Mouse (Mus musculus) forebrain, embryonic 11.5 days (tissue): Measurements from ENCODE around the gene Gm4969. TPM values are rescaled to one million over a fixed set of nuclear protein-coding genes. Genes with fewer than 3 reads are reported as not detected.

Source experiments
- ATAC-seq: fragments of 200-750 bp; cut with Nextera tagmentation; replicated peaks from 2 replicates; pipeline ENCODE4 v1.8.0; 2017; ENCODE audit warnings: moderate TSS enrichment; ENCODE audit not compliant: low FRiP score
- DNase-seq: peaks from one replicate; pipeline ENCODE4 v3.0.0-alpha.2; 2017; ENCODE audit warnings: low spot score
- H3K27ac ChIP-seq: fragments of 300-500 bp; sonication (generic); 2 replicates; pipeline ENCODE4 v1.5.1; 2014; ENCODE audit warnings: low read depth, low read length
- H3K27me3 ChIP-seq: fragments of 300-500 bp; sonication (generic); 2 replicates; pipeline ENCODE4 v1.6.1; 2014; ENCODE audit warnings: mild to moderate bottlenecking, low read length, mixed read lengths; ENCODE audit not compliant: control insufficient read depth, insufficient read depth
- H3K36me3 ChIP-seq: fragments of 300-500 bp; sonication (generic); 2 replicates; pipeline ENCODE4 v1.6.1; 2014; ENCODE audit warnings: mild to moderate bottlenecking, low read length, moderate library complexity, mixed read lengths; ENCODE audit not compliant: control insufficient read depth, insufficient read depth
- H3K4me1 ChIP-seq: fragments of 300-500 bp; sonication (generic); replicated peaks from 2 replicates; pipeline ENCODE4 v1.6.1; 2014; ENCODE audit warnings: low read length, mixed read lengths; ENCODE audit not compliant: control insufficient read depth, insufficient read depth
- H3K4me2 ChIP-seq: fragments of 300-500 bp; sonication (generic); 2 replicates; pipeline ENCODE4 v1.6.1; 2014; ENCODE audit warnings: low read depth, mild to moderate bottlenecking, low read length, moderate library complexity, mixed read lengths; ENCODE audit not compliant: severe bottlenecking
- H3K4me3 ChIP-seq: fragments of 300-500 bp; sonication (generic); 2 replicates; pipeline ENCODE4 v1.5.1; 2014; ENCODE audit warnings: low read depth, low read length
- H3K9ac ChIP-seq: fragments of 300-500 bp; sonication (generic); 2 replicates; pipeline ENCODE4 v1.6.1; 2014; ENCODE audit warnings: low read length
- H3K9me3 ChIP-seq: fragments of 300-500 bp; sonication (generic); 2 replicates; pipeline ENCODE4 v1.6.1; 2016; ENCODE audit warnings: low read length, mixed read lengths; ENCODE audit not compliant: control insufficient read depth
- WGBS: fragments of 180-500 bp; shearing (Covaris S2); extraction: QIAGEN DNeasy Blood & Tissue Kit; methylation state at CpG from one replicate; pipeline ENCODE4 v1.1.7; 2014; 5-methylcytosine and 5-hydroxymethylcytosine counted together
- polyA plus RNA-seq: library from polyadenylated mRNA; unstranded; fragments of >200 nt; fragmentation: Nextera tagmentation; extraction: Ambion mirVana; gene quantifications from 2 replicates; pipeline ENCODE4 v1.2.1, GENCODE M21; 2014

Gm4969 gene
- polyA plus RNA-seq, 1 experiment from 2014 or later, result 1.2 TPM

DNA sequence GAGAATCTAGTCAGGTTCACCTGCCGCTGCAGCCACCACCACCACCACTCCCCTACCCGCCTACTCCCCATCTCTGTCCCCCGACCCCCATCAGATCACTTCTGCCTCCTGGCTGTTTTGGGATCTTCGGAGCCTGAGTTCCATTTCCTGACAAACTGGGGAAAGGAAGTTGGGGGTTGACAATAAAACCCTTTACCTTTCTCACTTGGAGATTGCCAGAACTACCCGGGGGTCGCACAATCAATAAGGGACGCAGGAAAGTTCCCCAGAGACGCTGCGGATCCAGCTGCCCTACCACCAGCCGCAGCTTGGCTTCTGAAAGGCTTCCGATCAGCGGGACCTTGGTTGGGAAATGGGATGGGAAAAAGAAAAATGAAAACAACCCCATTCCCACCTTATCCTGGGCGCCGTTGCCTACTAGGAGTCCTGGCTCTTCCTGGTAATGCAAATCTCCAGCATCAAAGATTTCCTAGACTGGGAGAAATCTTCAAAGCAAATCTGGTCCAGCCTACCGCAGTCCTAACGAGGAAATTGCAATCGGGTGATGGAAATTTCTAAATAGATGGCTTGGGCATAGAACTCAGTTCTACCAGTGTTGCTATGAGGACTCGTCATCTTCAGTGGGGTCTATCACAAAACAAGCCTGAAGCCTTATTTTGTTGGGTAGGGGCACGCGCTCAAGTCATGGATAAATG is 30.2 kb upstream of the Gm4969 start:
- no peaks in the 10 kb centered on the region for H3K27me3 ChIP-seq
- H3K4me3 ChIP-seq, result peak overlapping the region; percentile 52
- WGBS, result 19% methylated on average over 20 of the region's 20 CpGs
- H3K4me1 ChIP-seq, result peaks cover 15% of the 10 kb centered on the region
- peak overlapping the region; percentile 66 for H3K9ac ChIP-seq
- no peak overlapping the region for H3K27ac ChIP-seq
- no peaks in the 10 kb centered on the region for H3K9me3 ChIP-seq
- ATAC-seq, result no peak
- H3K4me2 ChIP-seq, result peak overlapping the region; percentile 92
- DNase-seq, result peak; percentile 49
- no peaks in the 10 kb centered on the region; the same call in 1 of the 2 replicates for H3K36me3 ChIP-seq

- no peak overlapping the region; the same call in 1 of the 2 replicates for H3K9ac ChIP-seq
- H3K36me3 ChIP-seq, result no peaks in the 10 kb centered on the region; the same call in 1 of the 2 replicates
- peak overlapping the region; percentile 92; the same call in 1 of the 2 replicates for H3K4me2 ChIP-seq
- no peak overlapping the region for H3K4me3 ChIP-seq
- no peak overlapping the region for H3K27ac ChIP-seq
- H3K4me1 ChIP-seq, result peaks cover 15% of the 10 kb centered on the region
- H3K27me3 ChIP-seq, result no peaks in the 10 kb centered on the region
- H3K9me3 ChIP-seq, result no peaks in the 10 kb centered on the region
- 60% methylated on average over 6 of the region's 6 CpGs for whole genome bisulfite sequencing
- DNase-seq, result peak; percentile 45
- no peak for ATAC-seq
Observed at GRCm38 (mm10) chr7:19147497-19148045, 29.4 kb upstream of the Gm4969 start.

DNA sequence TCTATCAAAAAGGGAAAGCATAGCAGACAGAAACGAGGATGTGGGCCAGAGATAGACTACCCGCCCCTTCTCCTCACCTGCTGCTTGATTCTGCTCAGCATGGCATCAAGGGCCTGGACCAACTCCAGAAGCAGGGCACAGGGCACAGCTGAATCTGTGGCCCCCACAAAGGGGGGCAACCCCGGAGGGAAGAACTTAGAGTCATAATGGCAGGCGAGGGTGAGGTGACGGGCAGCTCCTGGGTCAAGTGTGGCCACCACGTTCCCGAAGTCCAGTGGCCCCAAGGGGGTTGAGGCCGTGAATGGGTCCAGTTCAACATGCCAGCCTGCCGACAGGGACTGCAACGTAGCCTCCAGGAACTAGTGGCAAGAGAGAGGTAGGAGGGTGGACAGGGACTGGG is 28.6 kb upstream of the Gm4969 start:
- WGBS, result 90% methylated on average over 10 of the region's 10 CpGs
- ATAC-seq, result no peak

GRCm38 (mm10) chr7:19137380-19137779 is 19.2 kb upstream of the Gm4969 start:
- WGBS, result 49% methylated on average over 5 of the region's 5 CpGs
- H3K27me3 ChIP-seq, result no peaks in the 10 kb centered on the region
- H3K4me3 ChIP-seq, result no peak overlapping the region
- no peak overlapping the region for H3K9ac ChIP-seq
- no peaks in the 10 kb centered on the region for H3K9me3 ChIP-seq
- peaks cover 27% of the 10 kb centered on the region; the same call in 1 of the 2 replicates for H3K36me3 ChIP-seq
- H3K27ac ChIP-seq, result no peak overlapping the region
- H3K4me1 ChIP-seq, result no peaks in the 10 kb centered on the region
- peak; percentile 74 for DNase-seq
- no peak for ATAC-seq
- no peak overlapping the region for H3K4me2 ChIP-seq

More for the DNA sequence above, 28.6 kb upstream of the Gm4969 start:
- H3K4me1 ChIP-seq, result peaks cover 15% of the 10 kb centered on the region
- no peaks in the 10 kb centered on the region; the same call in 1 of the 2 replicates for H3K36me3 ChIP-seq
- H3K27me3 ChIP-seq, result no peaks in the 10 kb centered on the region
- no peak overlapping the region for H3K4me3 ChIP-seq
- H3K9ac ChIP-seq, result no peak overlapping the region
- no peak overlapping the region for H3K27ac ChIP-seq
- no peak overlapping the region for H3K4me2 ChIP-seq
- no peak for DNase-seq
- H3K9me3 ChIP-seq, result no peaks in the 10 kb centered on the region

DNA sequence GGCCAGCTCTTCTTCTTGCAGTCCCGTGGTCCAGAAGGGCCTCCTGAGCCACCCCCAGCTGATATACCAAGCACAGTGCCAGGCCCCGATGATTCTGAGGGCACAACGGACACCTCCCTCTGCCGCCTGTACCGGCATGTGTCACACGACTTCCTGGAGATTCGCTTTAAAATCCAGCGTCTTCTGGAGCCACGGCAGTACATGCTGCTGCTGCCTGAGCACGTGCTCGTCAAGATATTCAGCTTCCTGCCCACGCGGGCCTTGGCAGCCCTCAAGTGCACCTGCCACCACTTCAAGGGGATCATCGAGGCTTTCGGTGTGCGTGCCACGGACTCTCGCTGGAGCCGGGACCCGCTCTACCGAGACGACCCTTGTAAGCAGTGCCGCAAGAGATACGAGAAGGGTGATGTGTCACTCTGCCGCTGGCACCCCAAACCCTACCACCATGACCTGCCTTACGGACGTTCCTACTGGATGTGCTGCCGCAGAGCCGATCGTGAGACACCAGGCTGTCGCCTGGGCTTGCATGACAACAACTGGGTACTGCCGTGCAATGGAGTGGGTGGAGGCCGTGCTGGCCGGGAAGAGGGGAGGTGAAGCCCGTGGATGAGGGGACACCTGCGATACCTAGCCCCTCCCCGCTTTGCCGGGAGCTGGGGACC is 18.6 kb upstream of the Gm4969 start:
- WGBS, result 93% methylated on average over 38 of the region's 38 CpGs
- Histone ChIP-seq H3K4me3 (no peak overlapping the region), H3K9me3 (no peaks in the 10 kb centered on the region), H3K27me3 (no peaks in the 10 kb centered on the region), H3K36me3 (peaks cover 27% of the 10 kb centered on the region; the same call in 1 of the 2 replicates), H3K9ac (no peak overlapping the region), H3K4me1 (peaks cover 2% of the 10 kb centered on the region; the same call in 1 of the 2 replicates), H3K27ac (no peak overlapping the region), H3K4me2 (no peak overlapping the region)
- DNase-seq (no peak), ATAC-seq (no peak)

- peaks cover 27% of the 10 kb centered on the region; the same call in 1 of the 2 replicates for H3K36me3 ChIP-seq
- ATAC-seq (no peak), DNase-seq (no peak)
- no peak overlapping the region for H3K27ac ChIP-seq
- H3K27me3 ChIP-seq, result no peaks in the 10 kb centered on the region
- H3K4me3 ChIP-seq, result no peak overlapping the region
- 94% methylated on average over 13 of the region's 13 CpGs for WGBS
- peaks cover 3% of the 10 kb centered on the region for H3K4me1 ChIP-seq
- H3K9me3 ChIP-seq, result no peaks in the 10 kb centered on the region
- no peak overlapping the region for H3K4me2 ChIP-seq
- H3K9ac ChIP-seq, result no peak overlapping the region
Observed at GRCm38 (mm10) chr7:19136168-19136567, 18.0 kb upstream of the Gm4969 start.

DNA sequence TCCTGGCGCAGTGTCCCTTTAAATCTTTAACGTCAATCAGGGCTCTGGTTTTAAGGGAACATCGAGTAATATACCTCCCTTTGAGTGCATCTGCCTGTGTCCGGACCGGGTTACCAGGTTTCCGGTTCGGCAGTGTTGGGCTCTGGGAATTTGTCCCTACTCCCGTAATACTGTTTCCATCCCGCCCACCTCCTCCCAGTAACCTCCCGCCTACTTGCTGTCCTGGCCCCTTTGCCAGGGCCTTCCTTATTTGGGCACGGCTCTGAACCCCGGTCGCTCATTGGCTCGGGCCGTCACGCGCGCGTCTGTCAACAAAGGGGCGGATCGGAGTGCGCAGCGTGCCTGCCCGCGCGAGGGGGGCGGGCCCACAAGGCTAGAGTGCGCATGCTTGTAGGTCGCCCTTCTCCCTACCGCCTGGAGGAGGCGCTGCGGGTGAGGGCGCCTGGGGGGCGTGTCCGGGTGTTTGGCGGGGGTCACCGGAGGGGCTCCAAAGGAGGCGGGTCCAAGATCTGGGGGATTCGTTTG is 13.2 kb upstream of the Gm4969 start:
- peaks cover 7% of the 10 kb centered on the region for H3K4me1 ChIP-seq
- peak; percentile 98 for DNase-seq
- H3K36me3 ChIP-seq, result peaks cover 9% of the 10 kb centered on the region; the same call in 1 of the 2 replicates
- WGBS, result under 1% methylated on average over 39 of the region's 39 CpGs
- peak overlapping the region; percentile 69 for H3K27ac ChIP-seq
- no peaks in the 10 kb centered on the region for H3K9me3 ChIP-seq
- H3K4me3 ChIP-seq, result peak overlapping the region; percentile 35
- peak overlapping the region; percentile 67 for H3K4me2 ChIP-seq
- no peaks in the 10 kb centered on the region for H3K27me3 ChIP-seq
- peak; percentile 98 for ATAC-seq
- H3K9ac ChIP-seq, result peak overlapping the region; percentile 45; the same call in 1 of the 2 replicates

DNA sequence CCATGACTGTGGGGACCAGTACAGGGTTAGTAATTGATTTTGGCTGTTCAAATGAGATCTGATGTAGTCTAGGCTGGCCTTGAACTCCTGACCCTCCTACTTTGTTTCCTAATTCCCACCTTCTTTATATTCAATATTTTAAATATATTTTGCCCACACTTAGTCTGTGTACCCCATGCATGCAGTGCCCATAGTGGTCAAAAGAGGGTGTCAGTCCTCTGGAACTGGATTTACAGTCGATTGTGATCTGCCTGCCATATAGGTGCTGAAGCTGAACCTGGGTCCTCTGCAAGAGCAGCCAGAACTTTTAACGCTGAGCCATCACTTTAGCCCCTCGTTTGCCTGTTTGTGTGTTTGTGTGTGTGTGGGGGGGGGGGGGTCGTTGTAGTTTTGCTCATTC is 12.5 kb upstream of the Gm4969 start:
- peak overlapping the region; percentile 68; the same call in 1 of the 2 replicates for H3K27ac ChIP-seq
- H3K4me2 ChIP-seq, result peak overlapping the region; percentile 67
- H3K9ac ChIP-seq, result peak overlapping the region; percentile 45; the same call in 1 of the 2 replicates
- H3K36me3 ChIP-seq, result peaks cover 3% of the 10 kb centered on the region; the same call in 1 of the 2 replicates
- peak overlapping the region; percentile 35; the same call in 1 of the 2 replicates for H3K4me3 ChIP-seq
- ATAC-seq, result no peak
- H3K27me3 ChIP-seq, result no peaks in the 10 kb centered on the region
- H3K9me3 ChIP-seq, result no peaks in the 10 kb centered on the region
- 35% methylated on average over 4 of the region's 4 CpGs for WGBS
- H3K4me1 ChIP-seq, result peaks cover 7% of the 10 kb centered on the region
- DNase-seq, result no peak
